Mouse (Mus musculus): Measurements from ENCODE around the gene Gm438. TPM values are rescaled to one million over a fixed set of nuclear protein-coding genes. Genes with fewer than 3 reads are reported as not detected.

Gm438 gene
- polyA plus RNA-seq, 1 experiment from 2014 or later, result not detected

- no peaks in the 10 kb centered on the region for H3K4me1 ChIP-seq (replicated peaks; ENCODE audit: insufficient read depth, low read length)
- no peaks in the 10 kb centered on the region for H3K36me3 ChIP-seq (ENCODE audit: insufficient read depth, low read length)
- H3K9ac ChIP-seq (ENCODE audit: low read depth, low read length), result no peak overlapping the region
- peak; percentile 74 for TF ChIP-seq CTCF (IDR thresholded peaks at IDR 0.05; ENCODE audit: low read depth)
- no peak overlapping the region for H3K27ac ChIP-seq
- ATAC-seq (replicated peaks; ENCODE audit: low FRiP score, low read depth), result no peak
- no peaks in the 10 kb centered on the region for H3K27me3 ChIP-seq (ENCODE audit: insufficient read depth, low read length)
- DNase-seq (ENCODE audit: low spot score), result peak; percentile 60
- H3K9me3 ChIP-seq (replicated peaks; ENCODE audit: low read length), result no peaks in the 10 kb centered on the region
- H3K4me3 ChIP-seq (replicated peaks; ENCODE audit: low read depth, low read length), result no peak overlapping the region
- WGBS, result 24% methylated on average over 2 of the region's 2 CpGs
- H3K4me2 ChIP-seq (ENCODE audit: low read length), result no peak overlapping the region
Observed at GRCm38 (mm10) chr4:144765722-144766121, 20.7 kb downstream of the Gm438 start.

GRCm38 (mm10) chr4:144749139-144749538, 37.2 kb downstream of the Gm438 start:
- Histone ChIP-seq H3K4me3 (replicated peaks; ENCODE audit: low read depth, low read length) (no peak overlapping the region), H3K27me3 (ENCODE audit: insufficient read depth, low read length) (no peaks in the 10 kb centered on the region), H3K4me2 (ENCODE audit: low read length) (no peak overlapping the region), H3K9me3 (replicated peaks; ENCODE audit: low read length) (no peaks in the 10 kb centered on the region), H3K4me1 (replicated peaks; ENCODE audit: insufficient read depth, low read length) (no peaks in the 10 kb centered on the region), H3K27ac (no peak overlapping the region), H3K36me3 (ENCODE audit: insufficient read depth, low read length) (no peaks in the 10 kb centered on the region), H3K9ac (ENCODE audit: low read depth, low read length) (no peak overlapping the region)
- DNase-seq (ENCODE audit: low spot score) (no peak), ATAC-seq (replicated peaks; ENCODE audit: low FRiP score, low read depth) (no peak)
- TF ChIP-seq CTCF (IDR thresholded peaks at IDR 0.05; ENCODE audit: low read depth), result no peak
- 10% methylated on average over 1 of the region's 1 CpGs for WGBS

Other genes starting within 250 kb of the Gm438 start
- not detected in 2 replicates for gene Gm13124, start 221.4 kb downstream of the Gm438 start, polyA plus RNA-seq (2015; fragmentation: Nextera tagmentation; extraction: Ambion mirVana)
- gene Aadacl4, start 172.9 kb downstream of the Gm438 start, polyA plus RNA-seq (2015; fragmentation: Nextera tagmentation; extraction: Ambion mirVana), result not detected in 2 replicates
- gene Gm436, start 100.2 kb downstream of the Gm438 start, polyA plus RNA-seq (2015; fragmentation: Nextera tagmentation; extraction: Ambion mirVana), result not detected in 2 replicates
- not detected in 2 replicates for gene Gm13178, start 65.2 kb downstream of the Gm438 start, polyA plus RNA-seq (2015; fragmentation: Nextera tagmentation; extraction: Ambion mirVana)
- 199 and 233 TPM in 2 replicates for gene Dhrs3, start 106.2 kb upstream of the Gm438 start, polyA plus RNA-seq (2015; fragmentation: Nextera tagmentation; extraction: Ambion mirVana)

All from kidney, postnatal 0 days (tissue).